Mouse (Mus musculus): ENCODE measurements around the gene Snx32.

The Snx32 gene

GRCm38 (mm10) chr19:5483386-5484359, 26.7 kb downstream of the Snx32 start:
- no peak for DNase-seq (ENCODE audit: low spot score in 2 of 2)

GRCm38 (mm10) chr19:5481398-5481797, 28.9 kb downstream of the Snx32 start:
- DNase-seq (ENCODE audit: low spot score in 2 of 2), result no peak

GRCm38 (mm10) chr19:5480016-5480415, 30.3 kb downstream of the Snx32 start:
- DNase-seq (ENCODE audit: low spot score in 2 of 2), result no peak

GRCm38 (mm10) chr19:5477668-5478300, 32.6 kb downstream of the Snx32 start:
- DNase-seq (ENCODE audit: low spot score in 2 of 2), result no peak

GRCm38 (mm10) chr19:5477004-5477667, 33.2 kb downstream of the Snx32 start:
- no peak for DNase-seq (ENCODE audit: low spot score in 2 of 2)

- no peak for DNase-seq (ENCODE audit: low spot score in 2 of 2)
Measured at GRCm38 (mm10) chr19:5475069-5475714, 35.1 kb downstream of the Snx32 start.

- no peak for DNase-seq (ENCODE audit: low spot score in 2 of 2)
Measured at GRCm38 (mm10) chr19:5474281-5475068, 35.9 kb downstream of the Snx32 start.

- no peak for DNase-seq (ENCODE audit: low spot score in 2 of 2)
Measured at GRCm38 (mm10) chr19:5473720-5474119, 36.6 kb downstream of the Snx32 start, which contains the start of gene Efemp2. Gene Efemp2, plus strand, starts transcription at chr19:5473954.

- DNase-seq (ENCODE audit: low spot score in 2 of 2), result no peak
Measured at GRCm38 (mm10) chr19:5472857-5473256, 37.5 kb downstream of the Snx32 start.

- DNase-seq (ENCODE audit: low spot score in 2 of 2), result no peak
Measured at GRCm38 (mm10) chr19:5471846-5472245, 38.5 kb downstream of the Snx32 start.

- DNase-seq (ENCODE audit: low spot score in 2 of 2), result no peak
Measured at GRCm38 (mm10) chr19:5468374-5468773, 42.0 kb downstream of the Snx32 start, which contains the start of gene Ctsw. Gene Ctsw, minus strand, starts transcription at chr19:5468507.

- no peak for DNase-seq (ENCODE audit: low spot score in 2 of 2)
Measured at GRCm38 (mm10) chr19:5466916-5467500, 43.3 kb downstream of the Snx32 start.

GRCm38 (mm10) chr19:5465037-5465436, 45.3 kb downstream of the Snx32 start:
- DNase-seq (ENCODE audit: low spot score in 2 of 2), result no peak

- peak in 1 of 2 experiments; percentile 50 for DNase-seq (ENCODE audit: low spot score in 2 of 2)
Measured at GRCm38 (mm10) chr19:5463791-5464562, 46.4 kb downstream of the Snx32 start.

GRCm38 (mm10) chr19:5463212-5463611, 47.1 kb downstream of the Snx32 start:
- no peak for DNase-seq (ENCODE audit: low spot score in 2 of 2)

GRCm38 (mm10) chr19:5461411-5461810, 48.9 kb downstream of the Snx32 start:
- no peak for DNase-seq (ENCODE audit: low spot score in 2 of 2)

- peak; percentile 69 to 85 for DNase-seq (ENCODE audit: low spot score in 2 of 2)
Measured at GRCm38 (mm10) chr19:5460465-5460911, 49.9 kb downstream of the Snx32 start, which contains the start of gene Fibp. Gene Fibp, plus strand, starts transcription at chr19:5460615.

GRCm38 (mm10) chr19:5459896-5460295, 50.4 kb downstream of the Snx32 start:
- no peak for DNase-seq (ENCODE audit: low spot score in 2 of 2)

- no peak for DNase-seq (ENCODE audit: low spot score in 2 of 2)
Measured at GRCm38 (mm10) chr19:5459019-5459418, 51.3 kb downstream of the Snx32 start.
